Mouse (Mus musculus): ENCODE measurements around the gene Prkag2.

Prkag2 gene

DNA sequence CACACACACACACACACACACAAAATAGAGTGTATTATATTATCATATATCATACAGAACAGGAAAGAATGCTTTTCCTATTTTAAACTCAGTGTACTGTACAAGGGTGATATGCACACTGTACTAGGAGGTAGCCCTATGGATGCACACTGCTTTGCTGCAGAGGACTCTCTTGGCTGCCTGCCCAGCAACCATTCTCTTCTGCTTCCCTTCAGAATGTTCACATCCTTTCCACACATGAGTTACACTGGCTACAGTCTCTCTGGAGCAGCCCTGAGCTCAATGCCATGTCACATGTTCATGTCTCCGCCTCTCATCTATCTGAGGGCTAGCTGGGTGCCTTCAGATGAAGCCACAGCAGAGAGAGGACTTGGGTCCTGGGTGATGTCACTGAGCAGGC, 181.3 kb downstream of the Prkag2 start:
- in situ Hi-C loops (cut with MseI, MboI), result no loop called here

DNA sequence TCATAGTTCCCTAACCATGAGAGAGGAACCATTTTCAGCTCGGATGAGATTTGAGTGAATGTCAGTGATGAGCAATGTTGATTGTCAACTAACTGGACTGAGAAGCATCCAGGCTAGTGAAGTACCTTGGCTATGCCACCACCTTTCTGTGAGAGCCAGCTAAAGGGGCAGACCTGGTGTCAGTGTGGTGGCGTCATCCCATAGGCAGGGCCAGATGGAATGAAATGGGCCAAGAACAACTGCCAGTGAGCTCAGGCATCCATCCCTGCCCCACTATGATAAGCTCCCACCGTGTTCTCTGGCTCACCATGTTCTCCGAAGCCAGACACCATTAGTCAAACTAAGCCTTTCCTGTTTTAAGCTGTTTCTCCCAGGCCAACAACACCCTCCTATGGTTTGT, 183.9 kb downstream of the Prkag2 start:
- in situ Hi-C loops (cut with MseI, MboI), result no loop called here

DNA sequence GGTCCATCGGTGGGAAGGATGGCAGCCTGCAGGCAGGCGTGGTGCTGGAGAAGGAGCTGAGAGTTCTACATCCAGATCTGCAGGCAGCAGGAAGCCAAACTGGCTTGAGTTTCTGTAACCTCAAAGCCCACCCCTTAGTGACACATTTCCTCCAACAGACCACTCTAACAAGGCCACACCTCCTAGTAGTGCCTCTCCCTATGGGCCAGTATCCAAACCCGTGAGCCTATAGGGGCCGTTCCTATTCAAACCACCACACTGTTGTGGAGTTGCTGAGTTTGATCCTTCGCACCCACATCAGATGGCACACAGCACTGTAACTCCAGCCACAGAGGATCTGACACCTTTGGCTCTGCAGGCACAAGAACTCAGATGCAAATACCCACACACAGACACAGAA, 185.3 kb downstream of the Prkag2 start:
- in situ Hi-C loops (cut with MseI, MboI), result no loop called here

DNA sequence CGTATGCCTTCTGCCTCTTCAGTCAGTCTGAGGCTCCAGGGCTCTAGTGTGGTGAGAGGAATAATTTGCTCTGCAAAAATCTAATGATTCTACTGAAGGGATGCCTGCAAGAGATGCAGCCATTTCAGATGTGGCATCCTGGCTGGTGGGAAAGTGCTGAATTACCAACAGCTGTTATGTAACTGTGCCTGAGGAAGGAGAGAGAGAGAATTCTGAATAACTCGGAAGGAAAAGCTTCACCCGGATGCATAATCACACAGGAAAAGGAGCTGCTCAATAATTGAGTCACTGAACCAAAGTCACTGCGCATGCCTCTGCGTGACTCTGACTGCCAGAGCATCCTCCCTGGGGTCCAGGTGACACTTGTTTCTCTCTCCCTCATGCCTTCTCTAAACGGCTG, 186.8 kb downstream of the Prkag2 start:
- in situ Hi-C loops (cut with MseI, MboI), result no loop called here

DNA sequence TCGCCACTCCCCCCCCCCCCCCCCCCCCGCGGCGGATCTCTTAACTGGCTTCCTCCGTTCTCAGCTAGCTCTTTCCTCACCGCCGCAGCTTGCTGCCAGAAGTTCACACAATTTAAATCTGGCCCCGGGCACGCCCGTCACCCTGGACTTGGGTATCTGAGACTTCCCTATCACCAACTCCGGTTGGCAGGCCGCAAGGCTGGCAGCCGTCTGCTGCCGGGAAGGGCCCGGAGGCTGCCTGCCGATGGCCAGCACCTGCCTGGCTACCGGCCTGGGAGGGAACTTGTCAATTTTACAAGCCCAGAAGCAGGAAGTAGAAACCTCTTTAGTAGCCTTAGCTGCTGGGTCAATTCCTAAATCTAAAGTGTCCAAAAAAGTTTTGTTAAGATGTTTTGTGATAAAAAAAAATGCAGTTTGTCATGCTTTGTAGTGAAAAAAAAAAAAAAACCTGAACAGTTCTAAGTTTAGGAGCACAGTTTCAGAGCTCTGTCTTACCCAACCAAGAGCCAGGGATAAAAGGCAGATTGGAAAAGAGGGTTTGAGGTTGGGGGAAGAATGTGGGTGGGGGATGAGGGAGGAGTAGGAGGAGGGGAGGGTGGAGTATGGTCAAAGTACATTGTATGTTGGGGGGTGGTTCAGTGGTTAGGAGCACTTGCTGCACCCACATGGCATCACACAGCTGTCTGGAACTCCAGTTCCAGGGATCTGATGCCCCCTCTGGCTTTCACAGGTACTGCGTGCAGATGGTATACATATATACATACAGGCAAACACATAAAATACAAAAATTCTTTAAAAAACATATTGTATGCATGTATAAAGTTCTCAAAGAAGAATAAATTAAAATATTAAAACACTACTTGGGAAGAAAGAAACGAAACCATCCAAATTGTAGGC, 191.4 kb downstream of the Prkag2 start:
- in situ Hi-C loops (cut with MseI, MboI), result no loop called here

DNA sequence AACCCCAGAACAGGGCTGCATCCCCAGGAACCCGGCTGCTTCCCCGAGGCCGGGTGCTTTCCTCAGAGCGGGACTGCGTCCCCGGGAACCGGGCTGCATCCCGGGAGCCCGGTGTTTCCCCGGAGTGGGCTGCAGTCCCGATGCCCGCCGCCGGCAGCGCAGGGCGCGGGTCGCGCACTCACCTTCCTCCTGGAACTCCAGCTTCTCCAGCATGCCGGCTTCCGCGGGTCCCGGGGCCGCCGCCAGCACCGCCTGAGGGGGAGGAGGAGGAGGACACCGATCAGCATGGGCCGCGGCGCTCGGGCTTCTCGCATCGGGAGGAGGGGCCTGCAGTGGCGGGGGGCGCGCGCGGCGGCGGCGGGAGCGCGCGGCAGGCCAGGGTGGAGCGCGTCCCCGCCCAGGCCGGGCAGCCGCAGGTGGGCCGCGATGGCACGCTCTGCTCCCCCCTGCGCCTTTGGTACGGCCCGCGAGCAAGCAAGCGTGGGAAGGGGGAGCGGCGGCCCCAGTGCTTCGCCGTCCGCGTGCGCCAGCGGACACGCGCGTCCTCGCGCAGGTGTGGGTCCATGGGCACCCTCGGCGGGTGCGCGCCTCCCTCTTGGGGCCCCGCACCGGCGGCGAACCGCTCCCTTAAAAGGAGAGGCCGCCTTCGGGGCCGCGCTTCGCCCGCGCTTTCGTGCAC, 192.2 kb downstream of the Prkag2 start:
- in situ Hi-C loops (cut with MseI, MboI), result no loop called here

DNA sequence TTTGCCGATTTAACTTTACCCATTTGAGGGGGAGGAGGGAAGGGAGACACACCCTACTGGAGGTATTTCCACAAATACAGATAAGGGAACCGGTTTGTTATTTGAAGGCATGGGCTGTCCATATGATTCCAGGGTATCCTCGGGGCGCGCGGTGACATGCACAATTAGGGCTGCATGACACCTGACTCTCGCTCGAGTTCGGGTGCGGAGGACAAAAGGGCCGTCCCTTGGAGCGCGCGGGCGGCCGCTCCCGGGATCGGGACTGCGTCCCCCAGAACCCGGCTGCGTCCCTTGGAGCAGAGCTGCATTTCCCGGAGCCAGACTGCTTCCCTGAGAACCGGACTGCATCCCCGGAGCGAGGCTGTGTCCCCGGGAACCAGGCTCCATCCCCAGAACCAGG, 192.7 kb downstream of the Prkag2 start:
- in situ Hi-C loops (cut with MseI, MboI), result no loop called here

DNA sequence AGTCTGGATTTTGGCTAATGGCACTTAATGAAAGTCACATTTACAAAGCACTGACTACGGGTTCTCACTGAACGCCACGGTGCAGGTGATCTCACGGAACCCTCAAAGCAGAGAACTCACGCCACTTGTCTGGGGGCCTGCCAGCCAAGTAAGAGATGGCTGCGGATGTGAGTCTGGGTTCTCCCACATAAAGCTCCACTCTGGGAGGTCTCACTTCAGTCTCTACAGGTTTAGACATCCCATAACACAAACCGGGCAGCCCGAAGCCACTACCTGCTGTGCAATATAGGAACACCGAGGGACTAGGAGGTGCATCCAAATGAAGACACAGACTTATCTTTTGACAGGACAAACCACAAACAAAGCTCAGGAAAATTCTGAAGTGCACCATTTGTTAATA, 193.6 kb downstream of the Prkag2 start:
- in situ Hi-C loops (cut with MseI, MboI), result no loop called here

DNA sequence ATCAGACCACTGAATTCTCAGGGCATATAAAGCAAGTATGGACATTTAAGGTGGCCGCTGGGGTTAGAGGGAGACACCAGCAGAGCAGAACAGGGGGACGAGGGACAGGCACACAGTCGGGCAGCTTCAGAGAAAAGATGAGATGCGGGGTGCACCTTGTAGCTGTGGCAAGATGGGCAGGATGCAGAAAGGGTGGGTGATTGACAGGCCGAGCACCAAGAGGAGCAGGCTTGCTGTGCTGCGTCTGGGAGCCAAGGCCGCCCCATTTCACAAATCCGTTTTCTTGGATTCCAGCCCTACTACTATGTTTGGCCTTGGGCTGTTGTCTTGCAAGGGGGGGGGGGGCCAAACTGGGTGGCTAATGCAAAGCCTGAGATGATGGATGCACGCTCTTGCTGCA, 195.5 kb downstream of the Prkag2 start:
- in situ Hi-C loops (cut with MseI, MboI), result no loop called here

DNA sequence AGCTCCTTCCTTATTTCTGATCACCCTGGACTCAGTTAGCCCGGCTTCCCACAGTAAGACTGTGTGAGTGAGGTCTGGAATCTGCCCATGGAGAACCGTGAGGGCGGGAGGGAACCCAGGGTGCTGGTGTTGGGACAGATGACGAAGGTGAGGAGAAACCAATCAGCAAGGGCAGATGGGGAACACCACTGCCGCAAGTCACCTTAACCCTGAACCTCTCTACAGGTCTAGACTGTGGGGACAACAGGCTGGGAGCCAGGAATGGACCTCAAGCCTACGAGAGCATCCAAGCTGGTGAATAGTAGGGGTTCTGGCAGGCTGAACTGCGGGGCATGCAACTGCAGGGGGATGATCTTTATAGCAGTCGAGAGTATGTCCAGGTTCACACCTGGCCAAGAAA, 196.0 kb downstream of the Prkag2 start:
- in situ Hi-C loops (cut with MseI, MboI), result no loop called here

DNA sequence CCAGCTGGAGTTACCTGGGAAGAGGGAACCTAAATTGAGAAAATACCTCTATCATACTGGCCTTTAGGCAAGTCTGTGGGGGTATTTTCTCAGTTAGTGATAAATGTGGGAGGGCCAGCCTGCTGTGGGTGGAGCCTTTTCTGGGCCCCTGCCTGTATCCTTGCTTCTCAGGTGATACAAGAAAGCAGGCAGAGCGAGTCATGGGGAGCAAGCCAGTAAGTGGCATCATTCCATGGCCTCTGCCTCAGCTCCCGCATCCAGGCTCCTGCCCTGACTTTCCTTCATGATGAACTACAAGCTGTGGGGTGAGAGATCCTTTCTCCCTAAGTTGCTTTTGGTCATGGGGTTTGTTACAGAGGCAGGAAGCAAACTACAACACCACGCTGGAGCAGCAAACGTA, 196.4 kb downstream of the Prkag2 start:
- in situ Hi-C loops (cut with MseI, MboI), result no loop called here

DNA sequence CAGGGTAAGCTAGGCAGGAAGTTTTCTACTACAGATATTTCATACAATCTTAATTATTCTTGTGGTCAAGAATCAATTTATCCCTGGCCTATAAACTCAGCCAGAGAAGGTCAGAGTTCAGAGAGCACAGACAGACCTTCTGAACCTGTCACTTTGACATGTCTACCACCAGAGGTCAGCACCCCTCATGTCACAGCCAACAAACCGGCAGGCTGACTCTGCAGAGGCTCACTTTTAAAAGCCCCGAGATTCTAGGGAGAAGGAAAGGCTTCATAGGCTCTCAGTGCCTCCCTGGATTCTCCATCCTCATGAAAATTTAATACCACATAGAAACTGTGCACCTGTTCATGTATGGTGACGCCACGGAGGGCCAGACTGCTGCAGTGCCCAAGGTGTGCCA, 197.6 kb downstream of the Prkag2 start:
- in situ Hi-C loops (cut with MseI, MboI), result no loop called here

DNA sequence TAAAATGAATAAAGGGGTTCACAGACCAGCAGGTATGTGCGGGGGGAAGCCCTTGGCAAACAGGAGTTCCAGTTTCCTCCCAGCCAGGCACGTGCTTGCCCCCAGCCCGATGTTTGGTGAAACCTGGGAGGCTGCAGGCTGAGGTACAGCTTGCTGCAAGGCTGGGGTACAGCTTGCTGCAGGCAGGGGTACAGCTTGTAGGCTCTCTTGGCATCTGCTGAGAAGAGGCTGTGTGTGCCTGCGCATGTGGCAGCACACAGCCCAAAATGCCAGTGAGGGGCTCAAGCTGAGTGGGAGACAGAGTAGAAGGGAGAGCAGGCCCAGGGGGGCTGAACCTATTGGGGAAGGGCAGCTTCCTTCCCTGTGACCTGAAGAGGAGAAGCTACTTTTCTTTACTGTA, 204.8 kb downstream of the Prkag2 start:
- in situ Hi-C loops (cut with MseI, MboI), result no loop called here

DNA sequence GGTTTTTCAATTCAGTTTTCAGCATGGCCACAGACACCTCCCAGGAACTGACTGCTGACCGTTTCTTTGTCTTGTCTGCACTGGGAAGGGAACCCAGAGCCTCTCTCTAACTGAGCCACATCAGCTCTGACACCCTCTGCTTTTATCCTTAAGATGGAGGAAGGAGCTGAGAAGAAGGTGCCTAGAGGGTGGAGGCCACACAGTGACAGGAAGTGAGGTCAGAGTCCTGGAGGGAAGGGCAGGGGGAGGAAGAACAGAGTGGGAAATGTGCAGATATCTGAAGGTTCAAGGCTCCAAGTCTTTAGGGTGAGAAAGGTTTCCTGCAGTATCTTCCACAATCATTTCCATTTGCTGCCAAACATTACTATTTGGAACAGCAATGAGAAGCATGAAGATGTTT, 205.6 kb downstream of the Prkag2 start:
- in situ Hi-C loops (cut with MseI, MboI), result no loop called here

DNA sequence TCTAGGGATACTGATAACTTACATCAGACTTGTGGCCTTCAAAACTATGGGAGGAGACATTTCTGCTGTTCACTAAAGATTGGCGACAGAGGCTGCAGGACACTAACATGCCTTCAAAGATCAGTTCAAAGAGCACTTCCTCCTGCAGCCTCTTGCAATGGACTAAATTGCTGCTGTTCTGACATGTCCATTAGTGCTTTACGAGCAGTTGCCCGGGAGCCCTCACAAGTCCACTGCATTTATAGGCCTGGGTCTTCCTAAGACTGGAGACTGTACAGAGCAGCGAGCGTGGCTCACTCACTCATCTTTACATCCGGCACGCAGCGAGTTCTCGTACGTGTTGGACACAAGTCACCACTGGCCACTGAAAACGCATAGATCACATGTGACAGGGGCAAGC, 208.0 kb downstream of the Prkag2 start:
- in situ Hi-C loops (cut with MseI, MboI), result no loop called here

DNA sequence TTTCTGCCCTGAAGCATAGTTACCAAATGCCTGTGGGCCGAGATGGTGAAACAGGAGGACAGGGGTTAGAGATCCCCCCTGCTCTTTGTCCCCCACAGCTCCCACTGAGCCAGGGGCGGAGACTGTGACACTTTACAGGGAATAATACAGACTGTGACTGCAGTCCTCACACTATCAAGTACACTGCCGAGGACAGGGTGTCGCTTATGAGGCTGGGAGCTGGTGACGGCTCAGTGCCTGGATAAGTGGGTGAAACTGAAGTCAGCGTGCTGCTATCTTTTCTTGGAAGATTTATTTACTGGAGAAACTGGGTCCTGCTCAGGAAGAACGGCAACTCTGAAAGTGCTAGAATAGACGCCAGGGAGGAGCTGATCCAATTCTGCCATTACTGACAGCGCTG, 210.6 kb downstream of the Prkag2 start:
- in situ Hi-C loops (cut with MseI, MboI), result no loop called here

DNA sequence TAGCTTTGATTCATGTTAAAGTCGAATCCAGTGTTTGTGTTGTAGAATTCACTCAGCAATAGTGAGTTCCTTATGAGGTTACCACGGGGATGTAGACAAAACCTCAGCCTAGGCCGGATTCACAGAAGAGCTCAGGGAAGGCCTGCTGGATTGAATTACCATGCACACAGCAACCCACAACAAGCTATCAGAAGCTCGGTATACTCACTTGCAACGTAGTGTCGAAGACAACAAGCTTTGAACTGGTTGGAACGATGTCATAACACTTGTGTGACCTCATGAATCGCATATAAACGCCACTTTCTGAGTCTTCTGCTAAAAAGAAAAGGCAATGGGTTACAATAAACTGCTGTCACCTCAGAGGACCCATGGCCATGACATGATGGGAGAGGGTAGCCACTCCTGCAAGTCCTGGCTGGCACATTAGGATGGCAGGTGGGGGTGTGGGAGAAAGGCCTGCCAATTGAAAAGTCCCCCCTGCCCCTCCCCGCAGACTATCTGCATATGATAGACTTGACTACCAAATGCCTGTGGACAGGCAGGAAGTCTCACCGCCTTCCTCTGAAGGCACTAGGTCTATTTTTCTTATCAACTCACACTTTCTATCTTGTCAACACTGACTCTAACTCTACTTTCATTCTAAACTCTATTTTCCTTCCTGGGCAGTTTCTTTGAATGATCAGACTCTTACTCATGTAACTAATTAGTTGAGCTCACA, 211.4 kb downstream of the Prkag2 start:
- in situ Hi-C loops (cut with MseI, MboI), result no loop called here

DNA sequence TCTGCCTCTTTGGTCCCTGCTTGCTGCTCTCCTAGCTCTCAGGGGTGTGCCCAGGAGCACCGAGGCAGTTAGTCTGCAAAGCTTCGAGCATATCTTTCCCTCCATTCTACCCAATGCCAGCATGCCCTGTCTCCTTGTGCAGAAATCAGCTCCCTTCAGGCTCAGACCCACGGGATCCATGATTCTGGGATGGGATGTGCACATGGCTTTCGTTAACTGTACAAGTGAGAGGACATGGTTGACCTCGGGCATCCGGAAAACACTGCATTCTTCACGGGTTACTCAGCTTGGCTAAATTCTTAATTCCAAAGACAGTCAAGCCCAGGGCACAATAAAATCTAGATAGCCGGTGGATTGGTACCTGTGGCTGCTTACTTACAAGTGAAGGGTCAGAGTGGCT, 213.2 kb downstream of the Prkag2 start:
- in situ Hi-C loops (cut with MseI, MboI), result no loop called here

DNA sequence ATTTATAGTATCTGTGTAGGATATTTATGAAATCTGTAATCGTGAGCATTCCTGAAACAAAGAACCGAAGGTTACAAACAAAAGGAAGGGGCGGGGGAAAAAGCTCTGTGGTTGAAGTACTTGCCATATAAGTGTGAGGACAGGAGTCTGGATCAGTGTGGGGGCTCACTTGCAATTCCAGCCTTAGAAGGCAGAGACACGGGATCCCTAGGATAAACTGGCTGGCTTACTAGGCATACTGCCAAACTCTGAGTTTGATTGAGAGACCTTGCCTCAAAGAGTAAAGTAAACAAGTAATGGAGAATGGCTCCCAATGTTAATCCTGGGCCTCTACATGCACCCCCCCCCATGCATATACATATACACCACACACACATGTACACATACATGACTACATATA, 221.7 kb downstream of the Prkag2 start:
- in situ Hi-C loops (cut with MseI, MboI), result no loop called here

DNA sequence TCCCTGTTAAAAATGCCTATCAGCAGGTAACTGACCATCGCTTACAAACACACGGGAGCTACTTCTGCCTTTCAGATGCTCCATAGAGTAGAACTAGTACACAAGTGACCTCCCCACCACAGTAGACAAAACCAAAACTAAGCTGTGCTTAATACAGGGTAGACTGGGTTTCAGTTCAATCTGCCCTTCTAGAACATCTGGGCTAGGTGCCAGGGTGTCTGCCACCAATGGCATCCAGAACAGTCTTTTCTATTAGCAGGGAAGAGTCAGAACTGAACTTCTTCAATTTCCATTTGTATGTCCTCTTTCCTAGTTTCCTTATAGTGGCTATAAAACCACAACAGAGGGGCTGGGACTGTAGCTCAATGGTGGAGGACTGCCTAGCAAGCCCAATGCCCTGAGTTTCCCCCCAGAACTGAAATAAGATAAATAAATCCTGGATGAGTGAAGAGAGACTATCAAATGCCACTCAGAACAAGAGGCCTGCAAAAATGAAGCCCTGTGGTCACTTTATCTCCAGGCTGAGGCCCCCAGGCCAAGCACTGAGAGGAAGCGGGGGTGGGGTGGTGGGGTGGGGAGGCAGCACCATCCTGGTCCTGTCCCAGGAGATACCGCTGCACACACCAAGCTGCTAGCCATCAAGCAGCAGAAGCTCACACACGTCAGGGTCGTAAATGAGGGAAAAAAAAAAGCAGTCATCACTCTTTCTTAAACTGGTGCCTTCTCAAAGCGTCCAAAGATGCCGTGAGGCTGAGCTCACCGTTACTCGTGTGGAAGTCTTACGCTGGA, 222.4 kb downstream of the Prkag2 start:
- in situ Hi-C loops (cut with MseI, MboI), result no loop called here

DNA sequence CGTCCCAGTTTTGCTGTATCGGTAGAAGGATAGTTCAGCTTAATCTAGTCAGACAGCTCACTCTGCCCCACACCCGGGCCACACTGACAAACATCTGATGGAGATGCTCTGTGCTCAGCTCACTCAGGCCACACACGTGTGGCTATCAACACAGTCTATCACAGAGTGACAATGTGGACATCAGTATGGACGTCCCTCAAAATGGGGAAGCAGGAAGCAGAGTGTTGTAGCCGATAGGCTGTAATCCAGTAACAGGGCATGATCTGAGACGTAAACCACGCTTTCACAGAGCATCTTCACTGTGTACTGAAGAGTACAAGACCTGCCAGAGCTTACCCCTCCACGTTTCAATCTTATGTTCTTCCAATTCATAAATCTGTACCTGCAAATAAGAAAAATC, 223.8 kb downstream of the Prkag2 start:
- in situ Hi-C loops (cut with MseI, MboI), result no loop called here

DNA sequence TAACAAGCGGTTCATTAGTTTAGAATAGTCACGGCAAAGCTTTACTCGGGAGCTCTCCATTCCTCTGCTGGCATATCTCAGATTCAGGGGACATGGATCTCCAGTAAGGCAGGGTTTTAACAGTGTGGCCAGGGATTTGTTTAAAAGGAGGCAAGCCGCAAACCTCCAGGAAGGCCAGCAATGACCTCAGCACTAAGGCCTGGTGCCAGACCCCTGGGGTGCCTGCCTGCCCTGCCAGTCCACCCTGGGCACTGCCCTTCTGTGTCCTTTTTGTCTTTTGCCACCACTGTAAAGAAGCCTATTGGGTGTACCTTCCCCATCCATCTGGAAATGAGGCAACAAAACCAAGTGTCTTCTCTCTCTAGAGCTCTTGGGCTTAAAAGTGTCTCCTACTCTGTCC, 226.3 kb downstream of the Prkag2 start:
- in situ Hi-C loops (cut with MseI, MboI), result no loop called here
